Mouse (Mus musculus): ENCODE results near the gene Nfyb. TPM values are rescaled to one million over a fixed set of nuclear protein-coding genes. Genes with fewer than 3 reads are reported as not detected.

Gene Nfyb
- polyA plus RNA-seq (2015; fragmentation: Nextera tagmentation; extraction: Ambion mirVana) = 37.0 and 42.9 TPM in 2 replicates

GRCm38 (mm10) chr10:82763840-82764631 lies at the start of gene Nfyb:
Gene Nfyb, minus strand, starts transcription at chr10:82764144.

Other genes starting within 250 kb of the Nfyb start
- gene 1190007I07Rik, start 140.9 kb downstream of the Nfyb start, polyA plus RNA-seq (2015; fragmentation: Nextera tagmentation; extraction: Ambion mirVana) = 38.2 and 50.5 TPM in 2 replicates
- gene Tdg, start 134.3 kb downstream of the Nfyb start, polyA plus RNA-seq (2015; fragmentation: Nextera tagmentation; extraction: Ambion mirVana) = 44.5 and 44.8 TPM in 2 replicates
- 0.77 and 1.4 TPM in 2 replicates for gene Glt8d2, start 73.5 kb downstream of the Nfyb start, polyA plus RNA-seq (2015; fragmentation: Nextera tagmentation; extraction: Ambion mirVana)
- 15.6 and 18.7 TPM in 2 replicates for gene Hcfc2, start 68.0 kb downstream of the Nfyb start, polyA plus RNA-seq (2015; fragmentation: Nextera tagmentation; extraction: Ambion mirVana)
- gene Txnrd1, start 69.8 kb upstream of the Nfyb start, polyA plus RNA-seq (2015; fragmentation: Nextera tagmentation; extraction: Ambion mirVana) = 34.6 and 35.5 TPM in 2 replicates
- gene Eid3, start 102.5 kb upstream of the Nfyb start, polyA plus RNA-seq (2015; fragmentation: Nextera tagmentation; extraction: Ambion mirVana) = 0.12 and 0.16 TPM in 2 replicates
- gene Chst11, start 221.4 kb upstream of the Nfyb start, polyA plus RNA-seq (2015; fragmentation: Nextera tagmentation; extraction: Ambion mirVana) = 1.9 TPM in 2 replicates

Data from spleen, postnatal 0 days (tissue).